Mouse (Mus musculus) spleen, postnatal 4 days (tissue): ENCODE measurements at regions not wholly inside any gene's neighbourhood (a gene's known extent, or its start where the extent isn't known, plus 50 kb on each side); places are given as distances from the start of the nearest gene placed in this dataset.
"Not testable (repeated sequence)": the region's sequence is repeated elsewhere in the genome, so short reads cannot be mapped to it uniquely, and the experiment has no call there.

Experiments
- DNase-seq, 2 experiments: peaks; one replicate each; pipeline ENCODE4 v3.0.0; 2022; ENCODE audit warnings: low spot score in 2 of 2

DNA sequence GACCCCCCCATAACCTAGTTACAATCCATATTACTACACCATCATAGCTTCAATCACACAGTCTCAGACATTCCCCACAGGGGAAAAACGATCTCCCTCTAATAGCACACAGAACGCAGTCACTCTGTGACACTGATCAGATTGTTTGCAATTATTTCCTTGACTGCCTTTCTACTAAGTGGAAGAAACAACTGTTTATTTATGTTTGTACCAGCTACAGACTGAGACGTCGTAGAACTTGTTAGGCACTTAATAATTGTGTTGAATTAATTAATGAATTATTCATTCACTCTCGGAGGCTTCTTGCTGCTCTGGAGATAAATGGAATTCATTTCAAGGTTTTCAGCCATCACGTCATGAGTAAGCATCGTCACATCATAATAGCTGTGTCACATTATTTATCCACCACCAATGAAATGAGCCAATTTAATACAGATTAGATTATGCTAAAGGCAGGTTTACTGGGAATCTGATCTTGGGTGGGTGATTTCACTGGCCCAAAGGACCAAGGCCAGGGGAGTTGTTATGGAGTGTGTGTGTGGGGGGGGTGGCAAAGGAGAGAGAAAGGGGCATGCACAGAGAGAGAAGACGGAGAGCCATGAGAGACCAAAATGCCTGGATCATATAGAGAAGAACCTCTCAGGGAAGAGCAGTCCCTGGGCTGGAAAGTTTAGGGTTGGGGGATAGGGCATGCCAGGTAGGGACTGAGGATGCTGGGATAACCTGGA, 355.7 kb upstream of the Zwint start:
- DNase-seq, result no peak

DNA sequence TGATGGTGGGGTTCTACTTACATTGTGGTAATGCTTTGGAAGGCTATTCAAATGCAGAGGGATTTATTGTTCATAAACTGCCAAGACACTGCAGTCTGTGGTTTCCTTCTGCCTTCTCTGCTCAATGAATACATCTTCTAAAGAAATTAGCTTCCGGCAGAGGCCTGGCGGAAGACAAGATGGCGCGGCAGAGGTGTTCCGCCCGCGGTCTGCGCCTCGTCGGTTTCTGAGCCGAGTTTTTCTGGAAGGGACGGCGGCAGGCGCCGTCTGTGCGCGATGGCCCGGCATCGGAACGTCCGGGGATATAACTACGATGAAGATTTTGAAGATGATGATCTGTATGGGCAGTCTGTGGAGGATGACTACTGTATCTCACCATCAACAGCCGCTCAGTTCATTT, 345.6 kb upstream of the Zwint start:
- not testable (repeated sequence) for DNase-seq

DNA sequence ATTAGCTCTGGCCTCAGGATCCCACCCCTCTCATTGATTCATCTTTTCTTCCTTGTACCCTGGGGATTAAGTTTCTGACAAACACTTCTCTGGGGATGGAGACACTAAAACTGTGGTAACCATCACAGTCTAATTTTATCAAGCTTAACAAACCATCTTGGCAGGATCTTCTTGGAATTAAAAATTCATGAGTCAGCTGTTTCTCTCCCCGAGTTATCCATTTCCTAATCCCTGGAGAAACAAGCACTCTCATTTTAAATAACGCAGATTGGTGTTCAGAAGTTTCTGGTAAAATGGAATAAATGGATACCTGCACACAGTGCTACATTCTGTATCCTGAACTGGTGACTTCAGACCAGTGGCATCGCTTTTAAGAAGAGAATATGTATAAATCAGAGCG, 336.3 kb upstream of the Zwint start:
- no peak for DNase-seq

DNA sequence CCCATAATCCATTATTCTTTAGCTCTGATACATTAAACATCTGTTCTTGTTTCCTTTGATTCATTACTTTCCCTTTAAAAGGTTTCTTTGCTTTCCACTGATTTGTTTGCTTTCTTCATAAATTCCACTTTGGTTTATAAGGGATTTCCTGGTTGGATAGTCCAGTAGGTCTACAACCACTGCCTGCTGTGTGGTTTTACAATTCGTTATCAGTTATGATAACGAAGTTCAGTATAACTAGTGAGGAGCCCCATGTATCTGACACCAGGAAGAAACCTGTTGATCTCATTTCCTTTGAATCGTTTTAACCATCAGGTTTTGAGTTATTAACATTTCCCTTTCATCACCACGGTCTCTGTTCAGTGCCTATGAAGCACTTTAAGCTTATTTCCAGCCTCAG, 334.3 kb upstream of the Zwint start:
- DNase-seq, result no peak

DNA sequence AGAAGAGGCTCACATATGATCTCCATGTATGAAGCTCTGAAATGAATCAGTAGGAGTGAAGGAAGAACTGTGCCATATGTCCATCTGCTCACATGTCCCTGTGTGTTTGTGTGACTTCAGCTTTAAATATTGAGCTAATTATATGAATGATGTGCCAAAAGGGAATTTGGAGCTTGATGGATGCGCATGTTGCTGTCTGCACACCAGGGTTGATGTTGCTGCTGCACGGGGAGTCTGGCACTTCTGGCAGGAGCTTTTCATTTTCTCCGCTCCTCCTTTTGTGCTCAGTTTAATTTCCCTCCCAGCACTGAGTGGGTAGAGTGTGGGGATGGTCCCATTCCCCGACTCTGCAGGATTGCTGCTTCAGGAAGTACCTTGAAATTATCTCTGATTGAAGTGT, 328.0 kb upstream of the Zwint start:
- no peak for DNase-seq

DNA sequence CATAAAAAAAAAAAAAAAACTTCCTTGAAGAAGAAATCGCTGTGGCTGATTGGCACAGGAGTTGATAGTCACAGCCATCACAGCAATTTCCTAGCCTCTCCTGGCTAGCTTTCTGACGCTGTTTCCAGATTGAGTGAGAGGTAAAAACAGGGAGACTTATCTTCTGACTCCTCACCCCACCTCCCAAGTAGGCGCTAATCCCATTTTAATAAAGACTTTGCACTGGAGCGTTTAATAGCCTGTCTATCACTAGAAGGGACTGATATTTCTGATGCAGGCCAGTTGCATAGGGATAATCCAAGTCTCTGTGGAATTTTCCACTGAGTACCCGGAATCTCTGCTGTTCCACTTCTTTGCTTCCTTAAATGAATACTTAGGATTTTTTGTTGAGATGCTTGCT, 307.4 kb upstream of the Zwint start:
- no peak for DNase-seq

DNA sequence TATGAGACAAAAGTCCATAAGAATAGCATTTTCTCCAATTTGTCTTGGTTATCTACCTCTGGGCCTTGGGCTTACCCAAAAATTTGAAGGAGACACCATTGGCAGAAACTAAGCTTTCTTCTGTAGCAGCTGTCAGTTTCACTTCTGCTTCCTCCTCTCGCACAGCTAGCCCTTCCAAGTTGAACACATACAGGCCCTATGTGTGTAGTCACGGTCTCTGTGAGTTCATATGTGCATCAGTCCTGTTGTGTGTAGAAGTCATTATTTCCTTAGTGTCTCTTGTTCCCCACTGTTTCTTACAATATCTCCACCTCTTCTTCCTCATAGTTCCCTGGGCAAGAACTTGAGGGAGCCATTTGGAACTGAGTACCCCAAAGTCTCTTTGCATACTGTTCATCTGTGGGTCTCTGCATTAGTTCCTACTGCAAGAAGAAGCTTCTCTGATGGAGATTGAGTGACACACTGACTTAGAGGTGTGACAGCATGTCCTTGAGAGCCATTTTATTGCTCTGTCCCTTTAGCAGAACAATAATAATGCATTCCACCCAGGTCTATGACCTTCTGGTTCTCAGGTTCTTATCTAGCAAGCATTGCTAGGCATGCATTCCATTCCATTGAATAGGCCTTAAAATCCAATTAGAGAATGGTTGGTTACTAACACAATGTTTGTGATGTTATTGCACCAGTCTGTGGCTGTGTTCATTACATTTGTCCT, 306.5 kb upstream of the Zwint start:
- peak in 1 of 2 experiments; percentile 12 for DNase-seq

DNA sequence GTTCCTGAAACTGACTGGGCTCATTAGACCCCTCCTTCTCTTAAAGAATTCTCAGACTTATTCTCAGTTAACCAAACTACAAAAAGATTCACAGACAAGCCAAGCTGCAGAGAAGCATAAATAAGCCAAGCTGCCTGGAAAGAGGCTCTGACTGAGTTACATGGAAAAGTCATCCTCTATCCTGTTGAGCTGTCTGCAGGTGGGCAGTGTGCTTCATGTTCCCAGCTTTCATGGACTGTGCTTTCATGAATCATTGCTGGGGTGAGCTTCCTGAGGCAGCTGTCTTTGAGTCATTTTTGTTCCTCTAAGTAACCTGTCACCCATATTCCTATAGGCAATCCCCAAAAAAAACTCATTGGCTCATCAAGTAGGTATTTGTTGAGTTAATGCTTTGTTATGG, 301.8 kb upstream of the Zwint start:
- DNase-seq, result no peak

DNA sequence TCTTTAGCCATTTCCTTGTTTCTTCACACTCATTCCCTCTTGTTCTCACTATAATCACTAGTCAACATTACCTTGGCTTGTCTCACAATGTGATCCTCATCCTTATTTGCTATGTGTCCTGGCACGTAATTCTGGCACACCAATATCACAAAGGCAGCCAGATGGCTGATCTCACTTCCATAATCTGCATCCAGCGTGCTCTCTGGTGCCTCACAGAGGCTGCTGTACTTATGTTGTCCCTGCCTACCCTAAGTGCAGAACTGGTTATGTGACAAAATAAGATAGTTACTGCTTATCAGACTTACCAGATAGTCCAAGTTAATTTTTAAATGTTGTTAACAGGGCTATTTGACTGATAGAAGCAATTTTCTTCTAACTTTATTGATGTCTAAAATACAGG, 301.1 kb upstream of the Zwint start:
- DNase-seq, result no peak

DNA sequence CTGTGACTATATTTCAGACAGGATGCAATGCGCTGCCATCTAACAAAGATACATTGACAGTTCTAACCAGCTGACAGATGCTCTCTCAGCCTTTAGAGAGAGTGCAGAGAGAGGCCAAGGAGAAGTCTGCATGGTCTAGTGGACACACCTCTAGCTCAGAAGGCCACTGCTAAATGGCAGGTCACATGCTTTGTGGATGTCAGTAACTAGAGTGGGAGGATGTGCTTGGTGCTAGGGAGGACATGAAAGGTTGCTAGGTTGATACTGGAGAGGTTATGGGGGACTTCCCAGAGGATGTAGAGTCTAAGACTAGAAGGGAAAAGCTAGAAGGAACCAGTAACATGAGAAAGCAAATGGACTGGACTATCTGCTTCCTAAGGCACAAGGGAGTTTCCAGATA, 271.3 kb upstream of the Zwint start:
- no peak for DNase-seq

DNA sequence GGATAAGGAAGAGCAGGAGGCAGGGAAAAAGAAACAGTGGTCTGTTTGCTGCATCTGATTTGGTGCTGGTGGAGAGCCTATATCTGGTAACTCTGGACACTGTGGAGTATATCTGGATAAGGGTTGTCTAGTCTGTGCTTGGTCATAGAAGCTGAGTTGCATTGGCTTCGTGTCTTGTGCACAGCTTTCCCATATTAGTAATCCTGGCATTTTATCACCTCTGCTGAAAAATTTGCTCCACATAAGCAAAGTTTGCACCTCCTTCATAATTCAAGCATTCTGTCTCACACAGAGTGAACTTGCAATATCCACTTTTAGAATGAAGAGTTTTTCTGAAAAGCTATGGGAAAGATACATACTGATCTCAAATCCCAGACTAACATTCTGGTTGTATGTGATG, 269.8 kb upstream of the Zwint start:
- no peak for DNase-seq

DNA sequence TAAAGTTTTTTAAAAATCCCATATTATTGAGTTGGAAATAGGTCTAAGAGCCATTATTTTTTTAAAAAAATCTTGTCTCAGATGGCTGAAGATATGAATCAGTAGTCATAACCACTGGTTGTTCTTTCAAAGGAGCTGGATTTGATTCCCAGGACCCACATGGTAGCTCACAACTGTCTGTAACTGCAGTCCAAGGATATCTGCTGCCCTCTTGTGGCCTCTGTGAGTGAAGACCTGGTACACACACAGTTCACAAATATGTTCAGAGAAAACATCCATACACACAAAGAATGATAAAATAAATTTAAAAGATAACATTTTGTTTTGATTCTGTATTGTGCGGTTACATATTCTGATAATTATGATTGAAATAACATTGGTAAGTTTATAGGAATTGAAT, 263.2 kb upstream of the Zwint start:
- no peak for DNase-seq

DNA sequence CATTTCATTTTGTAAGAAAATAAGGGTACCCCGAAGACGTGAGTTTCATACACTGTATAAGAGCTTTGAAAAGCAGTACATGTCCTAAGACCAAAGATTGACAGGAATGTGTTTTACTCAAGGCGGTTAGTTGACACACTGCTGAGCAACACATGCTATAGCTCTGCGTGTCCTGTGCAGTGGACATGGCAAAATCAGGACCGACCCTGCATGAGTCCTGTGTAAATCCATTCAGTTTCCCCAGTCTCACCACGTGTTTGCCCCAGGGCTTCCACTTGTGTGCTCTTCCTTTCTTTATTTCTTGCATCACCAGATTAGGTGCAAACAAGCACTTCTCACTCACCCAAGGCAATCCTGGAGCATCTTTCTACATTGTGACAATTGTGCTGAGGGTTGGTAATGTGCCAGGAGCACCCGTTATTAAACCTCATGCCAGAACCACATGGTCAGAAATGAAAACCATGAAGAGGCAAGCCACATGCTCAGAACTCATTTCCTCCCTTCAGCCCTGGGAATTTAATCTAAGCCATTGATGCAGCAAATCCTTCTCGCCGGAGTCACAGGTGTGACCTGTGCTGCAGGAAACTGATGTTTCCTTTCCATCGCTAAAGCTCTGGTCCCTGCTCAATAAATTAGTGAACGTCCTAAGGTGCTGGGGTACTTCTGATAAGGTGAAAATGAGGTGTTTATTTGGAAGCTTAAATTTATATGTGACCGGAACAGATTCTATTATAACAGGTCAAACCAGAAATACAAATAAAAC, 261.2 kb upstream of the Zwint start:
- DNase-seq, result no peak

DNA sequence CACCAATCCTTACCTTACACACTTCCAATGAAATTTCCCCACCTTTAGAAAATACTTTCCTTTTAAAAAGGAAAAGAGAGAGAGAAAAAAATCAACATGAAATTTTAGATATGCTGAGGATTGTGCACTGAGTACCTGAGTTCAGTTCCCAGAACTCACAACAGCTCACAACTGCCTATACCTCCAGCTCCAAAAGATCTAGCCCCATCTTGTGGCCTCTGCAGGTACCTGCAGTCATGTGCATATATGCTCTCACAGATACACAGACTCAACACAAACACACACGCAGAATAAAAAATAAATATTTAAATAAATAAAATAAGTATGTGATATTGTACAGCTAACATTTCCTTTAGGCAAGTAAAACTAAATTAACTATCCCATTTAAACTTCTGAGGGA, 260.3 kb upstream of the Zwint start:
- no peak for DNase-seq

DNA sequence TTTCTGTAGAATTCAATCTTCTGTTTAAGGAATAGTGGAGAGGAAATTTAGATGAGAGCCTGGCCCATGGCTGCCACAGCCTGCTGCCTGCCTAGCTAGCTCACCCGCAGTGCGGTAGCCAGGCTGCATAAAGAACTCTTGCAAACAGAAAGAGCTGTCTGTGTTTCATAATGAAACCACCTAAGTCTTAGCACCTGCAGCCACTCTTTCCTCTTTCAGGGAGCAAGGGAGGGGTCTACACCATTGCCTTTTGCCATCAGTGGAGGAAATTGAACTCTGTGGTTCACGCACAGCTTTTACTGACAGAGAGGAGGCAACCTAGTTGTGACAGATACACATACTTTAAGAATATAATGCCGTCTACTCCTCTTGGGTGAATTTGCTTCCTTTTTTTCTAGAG, 251.4 kb upstream of the Zwint start:
- no peak for DNase-seq

DNA sequence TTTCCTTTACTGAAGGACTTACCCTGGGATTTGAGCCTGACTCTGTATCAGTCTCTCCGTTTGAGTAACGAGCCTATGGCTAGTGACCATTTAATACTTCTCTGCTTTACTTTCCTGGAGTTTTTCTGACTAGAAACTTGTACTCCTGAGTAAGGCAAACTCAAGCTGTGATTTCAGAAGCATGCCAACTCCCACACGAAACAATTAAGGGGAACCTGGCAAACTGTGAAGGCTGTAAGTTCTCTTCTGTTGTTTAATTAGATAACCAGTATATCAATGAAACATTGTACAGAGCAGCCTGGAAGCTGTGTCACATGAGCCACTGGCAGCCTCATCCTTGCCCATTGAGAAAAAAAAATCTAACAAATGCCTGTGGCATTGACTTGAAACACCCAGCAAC, 244.3 kb upstream of the Zwint start:
- DNase-seq, result no peak

DNA sequence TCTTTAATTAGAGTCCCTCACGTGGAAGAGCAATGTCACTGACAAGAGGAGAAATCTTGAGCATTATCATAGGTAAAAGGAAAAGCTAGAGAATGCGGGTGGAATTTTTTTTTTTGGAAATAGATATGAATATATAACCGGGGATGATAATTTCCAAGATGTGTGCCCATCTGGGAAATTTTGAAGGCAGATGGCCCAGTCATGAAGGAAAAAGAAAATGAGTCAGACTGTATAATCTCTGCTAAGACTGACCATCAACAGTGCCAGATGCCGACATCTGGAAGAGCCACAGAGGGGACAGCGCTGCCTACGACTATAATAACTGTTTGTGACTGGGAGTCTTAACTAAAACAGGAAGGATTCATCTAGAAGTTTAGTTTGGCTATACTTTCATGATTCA, 243.0 kb upstream of the Zwint start:
- no peak for DNase-seq

DNA sequence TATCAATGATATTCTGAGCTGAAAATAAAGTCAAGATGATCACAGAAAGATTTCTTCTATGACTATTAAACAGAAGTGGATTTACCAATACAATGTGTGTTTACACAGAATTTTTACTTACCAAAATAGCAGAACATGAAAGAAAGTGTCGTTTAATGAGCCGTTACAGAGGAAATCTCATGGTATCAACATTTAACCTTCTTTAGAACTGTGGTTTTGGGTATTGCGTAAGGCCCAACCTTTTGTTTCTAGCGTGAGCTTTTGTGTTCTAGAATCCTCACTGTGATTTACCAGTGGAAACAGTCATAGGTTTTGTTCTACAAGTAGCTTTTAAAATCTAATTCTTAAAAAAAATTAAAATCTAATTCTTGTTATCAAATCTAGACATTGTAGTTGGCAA, 200.0 kb upstream of the Zwint start:
- DNase-seq, result no peak

DNA sequence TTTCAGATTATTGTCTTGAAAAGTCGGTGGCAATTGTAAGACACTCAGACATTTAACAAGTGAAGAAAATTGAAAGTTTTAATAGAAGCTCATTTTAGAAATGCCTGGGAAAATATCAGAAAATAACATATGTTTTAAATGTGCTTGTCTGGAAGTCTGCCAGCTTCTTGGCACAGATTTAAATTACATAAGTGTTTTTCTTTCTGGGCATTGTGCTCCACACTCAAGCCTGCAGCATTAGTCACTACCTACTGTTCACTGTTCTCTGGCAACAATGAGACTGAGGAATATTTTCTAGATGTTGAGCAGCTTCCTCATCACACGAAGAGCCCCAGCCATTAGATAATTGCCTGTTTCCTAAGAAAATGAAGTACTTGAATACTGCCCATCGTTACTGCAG, 170.3 kb upstream of the Zwint start:
- no peak for DNase-seq

DNA sequence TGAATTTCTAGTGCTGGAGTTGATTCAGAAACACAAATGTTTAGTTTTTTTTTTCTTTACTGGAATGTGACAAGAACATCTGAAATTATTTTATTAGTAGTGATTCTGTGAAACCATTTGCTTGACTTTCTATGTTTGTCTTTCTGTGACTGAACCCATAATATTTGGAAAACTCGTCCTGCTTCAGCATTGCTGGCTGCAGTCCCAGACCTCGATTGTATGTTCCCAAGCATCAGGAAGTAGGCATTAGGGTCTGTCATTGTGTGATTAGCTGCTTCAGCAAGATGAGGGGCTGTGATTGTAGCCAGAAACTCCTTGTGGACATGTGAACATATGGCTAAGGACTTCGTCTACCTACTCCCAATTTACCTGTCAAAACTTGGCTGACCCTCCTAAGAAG, 122.2 kb upstream of the Zwint start:
- DNase-seq, result no peak

DNA sequence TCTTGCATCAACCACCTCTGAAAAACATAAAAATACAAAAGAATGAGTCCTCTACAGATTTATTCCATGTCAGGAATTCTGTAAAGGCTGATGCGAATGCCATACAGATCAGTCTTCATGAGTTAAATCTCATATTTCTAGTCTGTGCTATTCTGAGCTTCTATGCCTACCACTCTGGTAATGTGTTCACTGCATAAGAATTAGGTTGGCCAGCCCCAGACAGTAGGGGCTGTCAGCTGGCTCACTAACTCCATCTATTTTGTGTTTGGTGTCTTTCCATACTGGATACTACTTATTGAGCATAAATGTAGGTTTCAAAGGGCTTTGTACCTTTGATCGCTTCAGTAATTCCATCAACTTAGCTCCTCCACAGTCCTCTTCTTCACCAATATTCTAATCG, 121.2 kb upstream of the Zwint start:
- DNase-seq, result no peak

DNA sequence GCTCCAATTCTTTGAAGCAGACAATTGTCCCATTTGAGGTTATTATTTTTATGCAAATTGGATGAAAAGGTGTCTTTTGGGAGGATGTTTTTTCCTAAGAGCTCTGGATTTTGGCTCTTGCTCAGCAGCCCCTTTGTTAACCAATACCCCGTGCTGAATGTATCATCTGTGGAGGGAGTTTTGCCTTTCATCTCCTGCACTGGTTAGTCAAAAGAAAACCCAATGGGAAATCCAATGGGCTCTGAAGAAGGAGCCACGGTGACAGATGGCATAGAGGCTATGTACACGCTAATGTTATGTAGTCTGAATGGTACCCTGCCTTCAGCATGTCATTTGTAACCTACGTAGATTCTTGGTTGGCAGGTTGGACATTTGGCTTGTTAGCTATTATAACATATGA, 120.8 kb upstream of the Zwint start:
- no peak for DNase-seq

DNA sequence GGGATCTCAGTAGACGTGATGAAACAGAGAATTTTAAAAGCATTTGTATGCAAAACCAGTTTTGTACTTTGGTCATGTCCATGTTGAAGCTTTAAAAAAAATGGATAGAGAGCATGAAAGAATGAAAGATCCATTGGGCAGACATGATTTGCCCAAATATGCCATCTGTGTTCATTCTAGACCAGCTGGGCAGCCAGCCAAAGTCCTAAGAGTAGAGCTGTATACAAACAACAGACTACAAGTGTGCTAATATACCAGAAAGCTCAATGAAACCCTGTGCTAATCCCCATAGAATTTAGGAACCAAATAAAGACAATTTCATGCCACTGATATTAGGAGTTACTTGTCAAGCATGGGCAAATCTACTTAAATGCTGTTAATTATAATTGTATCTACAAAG, 105.1 kb upstream of the Zwint start:
- DNase-seq, result no peak
